Mouse (Mus musculus) liver, postnatal 0 days (tissue): Measurements from ENCODE around the gene Aebp1.

ENCODE experiments used
- CTCF ChIP-seq: sonication (generic); IDR thresholded peaks from 2 replicates; pipeline ENCODE4 v1.5.1; 2016; ENCODE audit warnings: antibody characterized with exemption, low read depth
- EP300 ChIP-seq: IDR thresholded peaks from 2 replicates; pipeline ENCODE4 v1.6.1; 2016; ENCODE audit warnings: antibody characterized with exemption, low read depth, mild to moderate bottlenecking

DNA sequence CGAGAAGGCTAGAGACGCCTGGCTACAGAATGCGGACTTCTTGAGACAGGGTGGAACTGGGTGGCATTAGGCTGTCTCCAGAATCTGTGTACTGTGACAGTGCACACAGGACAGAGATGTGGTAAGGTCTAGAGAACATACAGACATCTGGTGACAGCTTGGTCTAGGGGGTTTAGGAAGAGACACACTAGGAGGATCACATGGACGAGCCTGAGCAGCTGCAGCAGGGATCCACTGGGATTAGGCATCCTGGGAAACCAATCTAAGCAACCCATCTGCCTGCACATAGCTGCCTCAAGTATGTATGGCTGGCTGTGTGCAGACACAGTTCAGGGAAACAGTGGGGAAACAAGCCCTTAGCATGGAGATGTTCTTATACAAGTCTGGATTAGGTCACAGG is 52.2 kb downstream of the Aebp1 start:
- no peak for TF ChIP-seq EP300
- no peak for TF ChIP-seq CTCF
